Mouse (Mus musculus) G1E (cell line): Measurements from ENCODE around the gene Dcst2. TPM values are rescaled to one million over a fixed set of nuclear protein-coding genes. Genes with fewer than 3 reads are reported as not detected.

Experiments
- ATAC-seq: 2 replicates; pipeline ENCODE4 v1.8.0; 2016; ENCODE audit warnings: mild to moderate bottlenecking; ENCODE audit not compliant: insufficient number of reproducible peaks, poor library complexity, low FRiP score, severe bottlenecking; ENCODE audit errors: extremely low read depth
- DNase-seq: peaks from one replicate; pipeline ENCODE4 v3.0.0; 2012; ENCODE audit warnings: low spot score
- H3K27me3 ChIP-seq: 2 replicates; pipeline ENCODE4 v1.6.1; 2012; ENCODE audit warnings: mild to moderate bottlenecking, low read length, inconsistent platforms; ENCODE audit not compliant: insufficient read depth
- H3K36me3 ChIP-seq: replicated peaks from 2 replicates; pipeline ENCODE3; 2012; ENCODE audit warnings: mild to moderate bottlenecking, inconsistent platforms
- H3K4me1 ChIP-seq: 2 replicates; pipeline ENCODE4 v1.6.1; 2012; ENCODE audit warnings: low read depth, low read length, inconsistent platforms, mixed read lengths; ENCODE audit not compliant: insufficient read depth
- H3K4me3 ChIP-seq: 2 replicates; pipeline ENCODE4 v1.5.1; 2012; ENCODE audit warnings: low read depth, mild to moderate bottlenecking, inconsistent platforms, low read length, moderate library complexity, mixed read lengths
- H3K9me3 ChIP-seq: replicated peaks from 2 replicates; pipeline ENCODE4 v1.6.1; 2012; ENCODE audit warnings: inconsistent platforms
- CTCF ChIP-seq: IDR thresholded peaks from 2 replicates; pipeline ENCODE4 v1.5.1; 2012; ENCODE audit warnings: low read depth, low read length, inconsistent platforms, mixed read lengths
- GATA1 ChIP-seq: IDR thresholded peaks from 2 replicates; pipeline ENCODE4 v1.6.1; 2012; ENCODE audit warnings: borderline replicate concordance, low read length, inconsistent platforms, mixed read lengths
- GATA2 ChIP-seq: IDR thresholded peaks from 2 replicates; pipeline ENCODE4 v1.6.1; 2012; ENCODE audit warnings: low read depth, low read length, inconsistent platforms, borderline replicate concordance
- POLR2AphosphoS5 ChIP-seq: IDR thresholded peaks from 2 replicates; pipeline ENCODE4 v1.6.1; 2012; ENCODE audit warnings: low read depth, low read length, inconsistent platforms; ENCODE audit not compliant: insufficient replicate concordance
- TAL1 ChIP-seq: conservative IDR thresholded peaks from 2 replicates; pipeline ENCODE4 v1.6.1; 2012; ENCODE audit warnings: low read depth, low read length, inconsistent platforms, mixed read lengths
- polyA plus RNA-seq: library from polyadenylated mRNA; stranded (reverse); fragments of >175 nt; gene quantifications from 2 replicates; pipeline ENCODE4 v1.2.3, GENCODE M21; 2012
- total RNA-seq, 2 experiments: library from RNA; stranded (forward) in 1 of 2; stranded (reverse) in 1 of 2; fragments of 200-1000 nt in 1 of 2; fragments of >200 nt in 1 of 2; fragmentation: Nextera tagmentation in 1 of 2; gene quantifications; 2 replicates each; pipeline ENCODE4 v1.2.3; 2014 to 2017

Dcst2 gene
- total and polyA plus RNA-seq, 3 experiments: not detected

DNA sequence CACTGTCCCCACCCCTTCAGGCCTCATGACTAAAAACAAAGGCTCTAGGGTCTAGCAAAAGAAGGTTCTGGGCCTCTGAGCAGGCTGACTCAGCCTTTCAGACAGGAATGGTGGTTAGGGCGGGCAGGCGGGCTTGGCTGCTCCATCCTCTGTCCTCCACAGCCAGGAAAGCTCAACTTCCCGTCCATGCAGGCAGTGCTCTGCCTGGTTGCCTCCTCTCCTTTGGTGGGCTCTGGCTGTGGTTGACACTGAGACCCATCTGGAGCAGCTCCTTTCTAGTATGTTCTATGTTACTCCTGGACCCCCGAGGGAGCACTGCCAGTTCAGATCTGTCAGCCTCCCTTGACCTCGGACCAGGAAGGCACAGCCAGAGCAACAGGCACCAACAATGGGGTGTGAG is 40.9 kb downstream of the Dcst2 start, which contains the start of gene Lenep:
Gene Lenep, minus strand, starts transcription at position 101 of the 400 bp plus-strand sequence.
- no peak within 1 kb of the TSS for H3K4me3 ChIP-seq
- no peaks in the 10 kb centered on the region for H3K27me3 ChIP-seq
- H3K9me3 ChIP-seq: no peaks in the 10 kb centered on the region
- no peak for DNase-seq
- ATAC-seq: no peak
- H3K4me1 ChIP-seq: peaks cover 16% of the 10 kb centered on the region
- TF ChIP-seq GATA2: no peak
- TF ChIP-seq CTCF: no peak
- TF ChIP-seq POLR2AphosphoS5: no peak
- H3K36me3 ChIP-seq: peaks cover 88% of the 10 kb centered on the region

DNA sequence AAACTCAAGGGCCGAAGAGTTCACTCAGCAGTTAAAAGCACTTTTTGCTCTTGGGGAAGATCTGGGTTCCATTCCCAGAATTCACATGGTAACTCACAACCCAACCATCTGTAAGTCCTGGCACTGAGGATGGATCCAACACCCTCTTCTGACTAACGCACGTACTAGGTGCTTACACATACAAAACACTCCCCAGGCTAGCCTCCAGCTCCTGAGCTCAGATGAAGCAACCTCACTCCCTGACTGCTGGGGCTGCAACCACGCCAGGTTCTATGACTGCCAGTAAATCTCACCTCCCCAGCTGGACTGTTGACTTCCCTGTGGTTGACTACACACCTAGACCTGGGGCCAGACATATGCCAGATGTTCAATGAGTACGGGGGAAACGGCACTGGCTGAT is 45.1 kb downstream of the Dcst2 start:
- no peak overlapping the region for H3K4me3 ChIP-seq
- H3K36me3 ChIP-seq: peaks cover 78% of the 10 kb centered on the region
- no peaks in the 10 kb centered on the region for H3K27me3 ChIP-seq
- ATAC-seq (no peak), DNase-seq (no peak)
- H3K9me3 ChIP-seq: no peaks in the 10 kb centered on the region
- peaks cover 49% of the 10 kb centered on the region for H3K4me1 ChIP-seq
- TF ChIP-seq GATA1 (no peak), GATA2 (no peak), TAL1 (no peak)

DNA sequence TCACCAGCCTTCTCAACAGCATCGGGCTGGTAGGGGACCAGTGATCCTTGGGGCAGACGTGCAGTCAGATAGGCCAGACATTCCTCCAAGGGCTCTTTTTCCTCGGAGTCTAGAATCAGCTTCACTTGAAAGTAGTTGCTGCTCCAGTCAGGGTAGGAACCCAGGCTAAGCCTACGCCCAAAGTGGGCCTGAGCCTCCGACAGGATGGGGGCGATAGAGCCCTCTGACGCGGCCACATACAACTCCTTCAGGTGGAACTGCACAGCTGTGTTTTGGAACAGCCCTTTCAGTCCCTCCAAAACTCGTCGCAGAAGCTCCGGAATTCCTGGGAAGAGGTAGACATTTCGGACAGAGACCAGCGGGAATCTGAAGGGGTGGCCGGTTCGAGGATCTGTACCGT is 46.7 kb downstream of the Dcst2 start:
- Histone ChIP-seq H3K4me3 (no peak overlapping the region; the same call in 1 of the 2 replicates), H3K4me1 (peaks cover 48% of the 10 kb centered on the region), H3K36me3 (peaks cover 70% of the 10 kb centered on the region), H3K27me3 (no peaks in the 10 kb centered on the region), H3K9me3 (no peaks in the 10 kb centered on the region)
- ATAC-seq (no peak), DNase-seq (no peak)
- TF ChIP-seq POLR2AphosphoS5 (no peak), TAL1 (no peak), GATA2 (no peak), CTCF (no peak)

DNA sequence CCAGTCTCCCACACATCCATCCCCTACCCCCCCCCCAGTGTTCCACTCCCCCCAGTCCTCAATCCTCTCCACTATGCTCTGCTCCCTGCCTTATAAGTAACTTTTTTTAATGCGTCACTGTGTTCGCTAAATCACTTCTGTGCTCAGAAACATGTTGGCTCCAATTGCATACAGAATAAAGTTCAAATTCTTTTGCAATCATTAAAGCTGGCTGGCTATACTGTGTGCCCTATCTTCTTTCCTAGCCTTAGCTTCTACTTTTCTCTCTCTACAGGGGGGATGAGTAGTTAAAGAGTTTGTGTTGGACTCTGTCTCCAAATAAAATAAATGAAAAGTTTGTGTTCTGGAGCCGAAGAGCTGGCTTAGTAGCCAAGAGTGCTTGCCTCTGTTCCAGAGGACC is 47.9 kb downstream of the Dcst2 start:
- Histone ChIP-seq H3K27me3 (no peaks in the 10 kb centered on the region), H3K4me1 (peaks cover 48% of the 10 kb centered on the region), H3K4me3 (no peak overlapping the region), H3K9me3 (no peaks in the 10 kb centered on the region), H3K36me3 (peaks cover 70% of the 10 kb centered on the region)
- no peak for DNase-seq
- no peak for TF ChIP-seq TAL1
- no peak for TF ChIP-seq POLR2AphosphoS5
- no peak for TF ChIP-seq CTCF
- TF ChIP-seq GATA1: no peak
- TF ChIP-seq GATA2: no peak
- ATAC-seq: no peak

DNA sequence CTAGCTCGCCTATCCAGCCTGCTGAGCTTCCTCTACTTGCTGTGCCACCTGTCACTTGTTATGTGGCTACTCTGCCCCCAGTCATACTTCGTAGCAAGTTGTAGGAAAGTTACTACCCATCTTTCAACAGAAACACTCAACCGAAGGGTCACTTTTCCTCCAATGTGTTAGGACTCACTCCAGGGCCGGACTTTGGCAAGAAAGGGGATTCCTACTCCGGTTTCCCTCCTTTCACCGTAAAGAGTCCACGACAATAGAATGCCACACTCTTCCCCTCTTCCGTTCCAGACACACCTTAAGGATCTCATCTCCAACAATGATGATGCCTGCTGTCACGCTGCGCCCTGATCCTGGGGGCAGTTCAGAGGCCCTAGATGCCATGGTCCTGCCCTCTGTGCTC is 49.1 kb downstream of the Dcst2 start:
- DNase-seq (no peak), ATAC-seq (no peak)
- peaks cover 50% of the 10 kb centered on the region for H3K4me1 ChIP-seq
- H3K4me3 ChIP-seq: peak overlapping the region; percentile 74
- no peaks in the 10 kb centered on the region for H3K27me3 ChIP-seq
- TF ChIP-seq POLR2AphosphoS5 (no peak), GATA1 (no peak)
- no peaks in the 10 kb centered on the region for H3K9me3 ChIP-seq
- peaks cover 70% of the 10 kb centered on the region for H3K36me3 ChIP-seq

DNA sequence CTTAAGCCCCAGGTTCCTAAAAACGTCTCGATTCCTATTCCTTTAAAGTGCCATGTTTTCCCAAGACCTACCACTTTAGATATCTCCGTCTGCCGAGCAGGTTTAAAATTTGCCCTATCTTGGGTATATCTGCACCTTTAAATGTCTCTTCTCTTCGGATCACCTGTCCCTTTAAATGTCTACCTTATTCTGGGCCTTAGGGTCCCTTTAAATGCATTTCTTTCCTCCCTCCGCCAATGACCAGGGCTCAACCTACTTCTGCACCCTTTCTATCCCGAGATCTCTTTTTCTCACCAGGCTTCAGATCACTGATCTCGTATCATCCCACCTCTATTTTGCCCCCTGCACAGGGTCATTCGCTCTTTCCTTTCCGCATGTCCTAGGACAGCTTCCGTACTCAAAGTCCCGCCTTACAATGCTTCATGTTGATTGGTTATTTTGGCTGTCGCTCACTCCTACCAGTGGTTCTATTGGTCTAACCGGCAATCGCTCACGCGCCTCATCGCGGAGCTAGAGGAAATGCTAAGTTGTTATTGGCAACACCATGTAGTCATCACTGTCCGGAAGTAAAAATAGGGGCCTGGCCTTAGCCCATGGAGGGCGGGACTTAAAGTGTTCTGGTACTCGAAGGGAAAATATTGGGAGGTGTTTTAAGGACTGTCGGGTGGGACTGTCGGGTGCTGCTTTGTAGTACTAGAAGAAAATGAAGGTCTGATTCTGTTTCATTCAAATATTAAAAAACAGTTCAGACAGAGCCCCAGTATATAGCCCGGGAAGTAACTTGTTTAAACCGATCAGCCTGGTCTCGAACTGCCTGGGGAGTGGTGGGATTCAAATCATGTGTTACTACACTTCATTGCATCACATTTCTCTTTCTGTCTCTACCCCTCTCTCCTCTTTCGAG is 50.0 kb downstream of the Dcst2 start, which contains the start of gene Flad1:
Gene Flad1, minus strand, starts transcription at position 381 of the 904 bp plus-strand sequence.
- ATAC-seq (peak; percentile 97), DNase-seq (peak; percentile 91)
- Histone ChIP-seq H3K9me3 (no peaks in the 10 kb centered on the region), H3K27me3 (no peaks in the 10 kb centered on the region), H3K36me3 (peaks cover 73% of the 10 kb centered on the region), H3K4me3 (peak within 1 kb of the TSS; percentile 74), H3K4me1 (peaks cover 59% of the 10 kb centered on the region)
- TF ChIP-seq GATA1 (no peak), POLR2AphosphoS5 (no peak), TAL1 (no peak), CTCF (no peak), GATA2 (no peak)

DNA sequence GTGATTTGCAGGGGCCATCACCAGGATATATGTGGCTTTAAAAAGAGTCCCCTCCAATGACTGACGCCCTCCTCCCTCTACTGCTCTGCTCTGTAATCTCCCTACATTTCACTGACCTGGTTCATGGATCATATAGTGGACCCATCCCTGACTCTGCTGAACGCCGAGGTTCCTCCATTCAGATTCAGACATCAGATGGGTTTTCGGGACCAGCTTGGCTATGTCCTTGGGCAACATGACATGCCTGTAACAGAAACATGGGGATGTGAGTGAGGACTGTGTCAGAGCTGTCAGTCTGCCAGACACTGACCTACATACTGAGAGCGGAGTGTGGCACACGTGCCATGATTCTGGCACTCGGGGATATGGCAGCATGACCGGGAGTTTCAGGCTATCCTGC is 54.4 kb downstream of the Dcst2 start:
- TF ChIP-seq POLR2AphosphoS5 (no peak), GATA1 (no peak), CTCF (no peak), TAL1 (no peak), GATA2 (no peak)
- H3K4me1 ChIP-seq: peaks cover 41% of the 10 kb centered on the region
- no peak for DNase-seq
- ATAC-seq: no peak
- H3K36me3 ChIP-seq: peaks cover 44% of the 10 kb centered on the region
- no peaks in the 10 kb centered on the region for H3K9me3 ChIP-seq
- H3K4me3 ChIP-seq: peak overlapping the region; percentile 36; the same call in 1 of the 2 replicates
- no peaks in the 10 kb centered on the region for H3K27me3 ChIP-seq
